Mouse (Mus musculus): ENCODE results near the gene Tmem131l.

GRCm38 (mm10) chr3:84010995-84011663 is 28.8 kb downstream of the Tmem131l start:
- TF ChIP-seq CTCF (IDR thresholded peaks at IDR 0.05; ENCODE audit: insufficient read depth, low read length) (no peak), POLR2A (IDR thresholded peaks at IDR 0.05; ENCODE audit: borderline replicate concordance, extremely low read depth, low read depth, low read length) (no peak)

All from lung, adult 2 months (tissue).